Mouse (Mus musculus) E14TG2a.4 (cell line): ENCODE measurements around the gene Mybpc3.

Experiments
- CTCF ChIP-seq: conservative IDR thresholded peaks from 2 replicates; pipeline ENCODE4 v1.5.1; 2014; ENCODE audit warnings: low read length
- NANOG ChIP-seq: IDR thresholded peaks from 2 replicates; pipeline ENCODE4 v1.6.1; 2014; ENCODE audit warnings: borderline replicate concordance, low read length, mixed read lengths
- POU5F1 ChIP-seq: IDR thresholded peaks from 2 replicates; pipeline ENCODE4 v1.6.1; 2014; ENCODE audit warnings: low read length, borderline replicate concordance

DNA sequence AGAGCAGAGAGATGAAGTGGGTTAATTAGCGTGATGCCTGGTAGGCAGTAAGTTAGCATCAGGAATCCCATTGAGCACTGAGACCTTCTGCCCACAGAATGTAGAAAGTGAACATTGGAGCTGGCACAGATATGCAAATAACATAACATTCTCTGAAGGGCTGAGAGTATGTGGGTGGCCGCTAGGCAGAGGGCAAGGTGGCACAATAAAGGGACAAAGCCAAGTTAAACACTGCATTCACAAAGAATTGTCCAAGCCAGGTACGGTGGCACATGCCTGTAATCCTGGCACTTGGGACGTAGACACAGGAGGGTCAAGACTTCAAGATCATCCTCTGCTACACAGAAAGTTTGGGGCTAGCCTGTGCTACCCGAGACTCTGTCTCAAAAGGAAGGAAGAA, 8.7 kb upstream of the Mybpc3 start:
- TF ChIP-seq CTCF (no peak), POU5F1 (no peak), NANOG (no peak)
